Mouse (Mus musculus): ENCODE data around the gene Wdr13.

GRCm38 (mm10) chrX:8096787-8097242, 35.9 kb downstream of the Wdr13 start:
- TF ChIP-seq POLR2A (IDR thresholded peaks at IDR 0.05; ENCODE audit: borderline replicate concordance, insufficient read depth, low read length) (peak; percentile 14; the same call in 1 of the 2 replicates), CTCF (IDR thresholded peaks at IDR 0.05; ENCODE audit: borderline replicate concordance, insufficient read depth, low read depth, low read length) (no peak)

Data from cerebellum, adult 2 months (tissue).